Mouse (Mus musculus) CD4-positive, CD25-positive, alpha-beta regulatory T cell (primary cell): ENCODE measurements around the gene B9d2. TPM values are rescaled to one million over a fixed set of nuclear protein-coding genes. Genes with fewer than 3 reads are reported as not detected.

Source experiments
- polyA plus RNA-seq: library from polyadenylated mRNA; unstranded; fragments of 100-300 nt; shearing (Covaris generic); gene quantifications from one replicate; pipeline ENCODE4 v1.2.1, GENCODE M21; 2017

The B9d2 gene
- polyA plus RNA-seq: 39.9 TPM

GRCm38 (mm10) chr7:25680514-25681258 is at the start of gene B9d2:
Gene B9d2, plus strand, starts transcription at chr7:25680780.

GRCm38 (mm10) chr7:25658657-25659472 is 21.7 kb upstream of the B9d2 start, which contains the start of the genes Bckdha and Exosc5:
Gene Bckdha, minus strand, starts transcription at chr7:25658981.
Gene Exosc5, plus strand, starts transcription at chr7:25659164.

GRCm38 (mm10) chr7:25674719-25675300 is 5.8 kb upstream of the B9d2 start, which contains the start of gene Tmem91:
Gene Tmem91, minus strand, starts transcription at chr7:25675166.

GRCm38 (mm10) chr7:25686680-25687531 is 6.3 kb downstream of the B9d2 start, which contains the start of gene Tgfb1:
Gene Tgfb1, plus strand, starts transcription at chr7:25687002.

GRCm38 (mm10) chr7:25718788-25719417 is 38.3 kb downstream of the B9d2 start, which contains the start of gene Ccdc97:
Gene Ccdc97, minus strand, starts transcription at chr7:25719088.

Other genes starting within 250 kb of the B9d2 start
- 0.72 TPM for gene Ceacam1, start 203.2 kb upstream of the B9d2 start, polyA plus RNA-seq
- 0.39 TPM for gene Ceacam2, start 140.9 kb upstream of the B9d2 start, polyA plus RNA-seq
- gene Erich4, start 64.9 kb upstream of the B9d2 start, polyA plus RNA-seq: 0.19 TPM
- 64.9 TPM for gene Dmac2, start 61.4 kb upstream of the B9d2 start, polyA plus RNA-seq
- gene B3gnt8, start 54.1 kb upstream of the B9d2 start, polyA plus RNA-seq: 0.39 TPM
- 48.4 TPM for gene Bckdha, start 21.8 kb upstream of the B9d2 start, polyA plus RNA-seq
- gene Exosc5, start 21.6 kb upstream of the B9d2 start, polyA plus RNA-seq: 127 TPM
- 3.0 TPM for gene Tmem91, start 5.6 kb upstream of the B9d2 start, polyA plus RNA-seq
- 150 TPM for gene Tgfb1, start 6.2 kb downstream of the B9d2 start, polyA plus RNA-seq
- gene Ccdc97, start 38.3 kb downstream of the B9d2 start, polyA plus RNA-seq: 72.4 TPM
- 122 TPM for gene Hnrnpul1, start 74.0 kb downstream of the B9d2 start, polyA plus RNA-seq
- gene Axl, start 107.9 kb downstream of the B9d2 start, polyA plus RNA-seq: 21.1 TPM
- 2.6 TPM for gene Cyp2s1, start 136.1 kb downstream of the B9d2 start, polyA plus RNA-seq
- not detected for gene Cyp2b10, start 216.8 kb downstream of the B9d2 start, polyA plus RNA-seq